Mouse (Mus musculus) heart, postnatal 0 days (tissue): Measurements from ENCODE around the gene Uck2.

Experiments used
- CTCF ChIP-seq: IDR thresholded peaks from 2 replicates; pipeline ENCODE4 v1.5.1; 2016; ENCODE audit warnings: antibody characterized with exemption, control low read depth, low read depth
- EP300 ChIP-seq: IDR thresholded peaks from 2 replicates; pipeline ENCODE4 v1.6.1; 2016; ENCODE audit warnings: antibody characterized with exemption, low read depth

DNA sequence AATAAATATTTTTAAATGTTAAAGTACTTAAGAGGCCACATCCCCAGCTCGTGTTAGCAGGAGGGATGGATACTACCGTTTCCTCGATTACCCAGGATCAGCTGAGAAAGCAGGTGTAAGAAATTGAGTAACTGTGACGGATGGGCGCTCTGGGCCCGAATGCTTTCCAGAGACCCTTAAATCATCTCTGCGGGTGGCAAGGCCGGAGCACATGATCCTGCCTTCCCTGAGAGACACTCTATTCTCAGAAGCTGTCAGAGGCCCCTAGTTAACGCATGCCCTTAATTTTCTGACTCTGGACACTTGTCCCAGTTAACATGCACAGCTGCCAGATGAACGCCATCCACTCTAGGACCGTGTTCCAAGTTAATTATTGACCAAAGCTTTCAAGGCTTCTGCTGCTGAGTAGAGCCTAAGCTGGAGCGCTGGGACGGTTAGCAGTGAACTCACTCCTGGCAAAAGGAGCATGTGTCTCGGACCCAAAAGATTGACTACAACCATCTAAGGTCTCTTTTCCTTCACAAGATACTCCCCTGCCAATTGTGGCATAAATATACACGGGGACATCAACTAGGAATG is 28.3 kb downstream of the Uck2 start:
- no peak for TF ChIP-seq CTCF
- TF ChIP-seq EP300, result no peak
